Comparison of ENCODE assay signal across 9 mouse cellular contexts in genomic region chr7:16947349-16947895, GRCm38 (mm10). TPM values are rescaled to one million over a fixed set of nuclear protein-coding genes. Genes with fewer than 3 reads are reported as not detected.
DNase-seq lines count a peak whose midpoint lies in the region; ATAC-seq and TF ChIP-seq lines count a peak whose summit lies in the region.
"Had no signal": no experiment of that assay in that cellular context is flagged by ENCODE, and none has a peak within 500 bp of the region (broad histone marks: within the 10 kb centered on the region; RNA-seq: fewer than 3 reads in every experiment).

No protein-coding gene starts in this region.

- H3K9me3 ChIP-seq in lung, embryonic 15.5 days = no peaks in the 10 kb centered on the region
- no peaks in the 10 kb centered on the region for H3K9me3 ChIP-seq in forebrain, embryonic 12.5 days
- no peaks in the 10 kb centered on the region for H3K9me3 ChIP-seq in hindbrain, embryonic 15.5 days

- H3K79me2 ChIP-seq in myocyte (ENCODE audit: control insufficient read depth, insufficient read depth) = peaks cover 5% of the 10 kb centered on the region

- no peaks in the 10 kb centered on the region for H3K36me3 ChIP-seq in lung, embryonic 15.5 days
- H3K36me3 ChIP-seq in forebrain, embryonic 12.5 days (replicated peaks) = no peaks in the 10 kb centered on the region
- H3K36me3 ChIP-seq in hindbrain, embryonic 15.5 days = no peaks in the 10 kb centered on the region
- no peaks in the 10 kb centered on the region for H3K36me3 ChIP-seq in myocyte (ENCODE audit: control insufficient read depth, insufficient read depth)

- WGBS in lung, embryonic 15.5 days = 11% methylated on average over 21 of the region's 22 CpGs
- WGBS in forebrain, embryonic 12.5 days = 16% methylated on average over 21 of the region's 22 CpGs
- WGBS in hindbrain, embryonic 15.5 days = 10% methylated on average over 21 of the region's 22 CpGs

- peak overlapping the region; percentile 65 for H3K4me2 ChIP-seq in lung, embryonic 15.5 days
- H3K4me2 ChIP-seq in forebrain, embryonic 12.5 days = peak overlapping the region; percentile 69
- peak overlapping the region; percentile 90 for H3K4me2 ChIP-seq in hindbrain, embryonic 15.5 days
- H3K4me2 ChIP-seq in myocyte (ENCODE audit: low read depth) = peak overlapping the region; percentile 84

- H3K4me3 ChIP-seq in lung, embryonic 15.5 days = peak overlapping the region; percentile 31
- H3K4me3 ChIP-seq in forebrain, embryonic 12.5 days (replicated peaks) = peak overlapping the region; percentile 52
- peak overlapping the region; percentile 76 for H3K4me3 ChIP-seq in hindbrain, embryonic 15.5 days
- peak overlapping the region; percentile 20 for H3K4me3 ChIP-seq in myocyte

- H3K27me3 ChIP-seq in lung, embryonic 15.5 days = peaks cover 52% of the 10 kb centered on the region
- peaks cover 49% of the 10 kb centered on the region for H3K27me3 ChIP-seq in forebrain, embryonic 12.5 days
- no peaks in the 10 kb centered on the region for H3K27me3 ChIP-seq in hindbrain, embryonic 15.5 days
- no peaks in the 10 kb centered on the region for H3K27me3 ChIP-seq in myocyte (ENCODE audit: control insufficient read depth, insufficient read depth, insufficient read length)

- no peak overlapping the region for H3K9ac ChIP-seq in lung, embryonic 15.5 days
- H3K9ac ChIP-seq in forebrain, embryonic 12.5 days = peak overlapping the region; percentile 63
- peak overlapping the region; percentile 93 for H3K9ac ChIP-seq in hindbrain, embryonic 15.5 days

- ATAC-seq in lung, embryonic 15.5 days (ENCODE audit: borderline replicate concordance, extremely low read depth, low FRiP score, low TSS enrichment) = no peak
- ATAC-seq in forebrain, embryonic 12.5 days (ENCODE audit: low FRiP score) = no peak
- ATAC-seq in hindbrain, embryonic 15.5 days (ENCODE audit: low FRiP score, low read depth) = no peak

- TF ChIP-seq POLR2A in myocyte (IDR thresholded peaks at IDR 0.05; ENCODE audit: insufficient read length, low read depth) = peak; percentile 59

- H3ac ChIP-seq in myocyte (ENCODE audit: control insufficient read depth, insufficient read length) = peak overlapping the region; percentile 25

- no peak for DNase-seq in lung, postnatal 25 days (ENCODE audit: low spot score)
- no peak for DNase-seq in thymus, adult 18-20 months
- no peak for DNase-seq in layer of hippocampus, adult 8-10 months (ENCODE audit: low spot score in 2 of 2)
- DNase-seq in layer of hippocampus, postnatal 10 days (ENCODE audit: low spot score in 2 of 2) = no peak

- H3K27ac ChIP-seq in lung, embryonic 15.5 days = 0 out of 2 replicates have a peak overlapping the region, but pooled peaks have one; percentile 44
- H3K27ac ChIP-seq in forebrain, embryonic 12.5 days = peak overlapping the region; percentile 68
- peak overlapping the region; percentile 95 for H3K27ac ChIP-seq in hindbrain, embryonic 15.5 days (replicated peaks)

- peaks cover 66% of the 10 kb centered on the region for H3K4me1 ChIP-seq in lung, embryonic 15.5 days
- peaks cover 69% of the 10 kb centered on the region for H3K4me1 ChIP-seq in forebrain, embryonic 12.5 days
- peaks cover 86% of the 10 kb centered on the region for H3K4me1 ChIP-seq in hindbrain, embryonic 15.5 days (replicated peaks)

TF ChIP-seq in myocyte, 11 proteins besides CTCF, POLR2A, EP300 and RAD21:
- no peak for TF ChIP-seq E2F4 (IDR thresholded peaks at IDR 0.05; ENCODE audit: insufficient read depth)
- peak; percentile 53 for TF ChIP-seq POLR2AphosphoS2 (IDR thresholded peaks at IDR 0.05; ENCODE audit: insufficient read length, low read depth)

RNA-seq across cellular contexts. Expression of gene Pnmal2, which starts 2.9 kb away (rescaled TPM):
- polyA plus RNA-seq in lung, embryonic 15.5 days (2015; fragmentation: Nextera tagmentation; extraction: Ambion mirVana) = 6.2 and 6.6 TPM in 2 replicates
- polyA plus RNA-seq in forebrain, embryonic 12.5 days (2016; fragmentation: Nextera tagmentation; extraction: Ambion mirVana) = 52.6 and 53.3 TPM in 2 replicates
- 142 and 150 TPM in 2 replicates for polyA plus RNA-seq in hindbrain, embryonic 15.5 days (2015; fragmentation: Nextera tagmentation; extraction: Ambion mirVana)
- polyA plus RNA-seq in myocyte (2012; fragmentation: generic; extraction: Trizol) = 44.4 TPM
- 100 to 1,000 TPM; 311 to 360 (median 338) TPM for total RNA-seq in layer of hippocampus, adult 8-10 months (2022)
- total RNA-seq in layer of hippocampus, postnatal 10 days (2021) = 100 to 1,000 TPM; 229 to 232 TPM

RNA-seq across cellular contexts. Expression of gene Pnmal1, which starts 12.1 kb away (rescaled TPM):
- polyA plus RNA-seq in lung, embryonic 15.5 days (2015; fragmentation: Nextera tagmentation; extraction: Ambion mirVana) = 0.11 and 0.36 TPM in 2 replicates
- polyA plus RNA-seq in forebrain, embryonic 12.5 days (2016; fragmentation: Nextera tagmentation; extraction: Ambion mirVana) = 32.3 and 37.0 TPM in 2 replicates
- polyA plus RNA-seq in hindbrain, embryonic 15.5 days (2015; fragmentation: Nextera tagmentation; extraction: Ambion mirVana) = 52.6 and 57.5 TPM in 2 replicates
- polyA plus RNA-seq in myocyte (2012; fragmentation: generic; extraction: Trizol) = 0.05 TPM
- total RNA-seq in layer of hippocampus, adult 8-10 months (2022) = 100 to 1,000 TPM in 2 of 4 experiments, 10 to 100 TPM in 2; 93.0 to 128 (median 106) TPM
- 10 to 100 TPM; 59.8 to 62.2 TPM for total RNA-seq in layer of hippocampus, postnatal 10 days (2021)
- polyA plus RNA-seq: spleen, adult 2 months had no signal

RNA-seq across cellular contexts. Expression of gene Calm3, which starts 23.5 kb away (rescaled TPM):
- polyA plus RNA-seq in lung, embryonic 15.5 days (2015; fragmentation: Nextera tagmentation; extraction: Ambion mirVana) = 101 and 104 TPM in 2 replicates
- 227 and 234 TPM in 2 replicates for polyA plus RNA-seq in forebrain, embryonic 12.5 days (2016; fragmentation: Nextera tagmentation; extraction: Ambion mirVana)
- 382 and 391 TPM in 2 replicates for polyA plus RNA-seq in hindbrain, embryonic 15.5 days (2015; fragmentation: Nextera tagmentation; extraction: Ambion mirVana)
- 336 TPM for polyA plus RNA-seq in myocyte (2012; fragmentation: generic; extraction: Trizol)
- 1,000 to 10,000 TPM; 1,722 to 2,104 (median 1,900) TPM for total RNA-seq in layer of hippocampus, adult 8-10 months (2022)
- 1,000 to 10,000 TPM; 2,090 to 2,190 TPM for total RNA-seq in layer of hippocampus, postnatal 10 days (2021)

RNA-seq across cellular contexts. Expression of gene Gm42372, which starts 35.5 kb away (rescaled TPM):
- polyA plus RNA-seq in lung, embryonic 15.5 days (2015; fragmentation: Nextera tagmentation; extraction: Ambion mirVana) = 0.16 and 0.17 TPM in 2 replicates
- polyA plus RNA-seq in forebrain, embryonic 12.5 days (2016; fragmentation: Nextera tagmentation; extraction: Ambion mirVana) = 1.6 and 1.7 TPM in 2 replicates
- 5.9 and 6.0 TPM in 2 replicates for polyA plus RNA-seq in hindbrain, embryonic 15.5 days (2015; fragmentation: Nextera tagmentation; extraction: Ambion mirVana)
- not detected for polyA plus RNA-seq in myocyte (2012; fragmentation: generic; extraction: Trizol)
- total RNA-seq in layer of hippocampus, adult 8-10 months (2022) = 10 to 100 TPM; 47.3 to 63.6 (median 51.9) TPM
- total RNA-seq in layer of hippocampus, postnatal 10 days (2021) = 10 to 100 TPM; 42.9 to 44.8 TPM

RNA-seq across cellular contexts. Expression of gene Ptgir, which starts 41.1 kb away (rescaled TPM):
- 2.0 and 2.4 TPM in 2 replicates for polyA plus RNA-seq in lung, embryonic 15.5 days (2015; fragmentation: Nextera tagmentation; extraction: Ambion mirVana)
- polyA plus RNA-seq in forebrain, embryonic 12.5 days (2016; fragmentation: Nextera tagmentation; extraction: Ambion mirVana) = 0.24 and 0.51 TPM in 2 replicates
- polyA plus RNA-seq in hindbrain, embryonic 15.5 days (2015; fragmentation: Nextera tagmentation; extraction: Ambion mirVana) = 0.13 and 0.52 TPM in 2 replicates
- 2.6 TPM for polyA plus RNA-seq in myocyte (2012; fragmentation: generic; extraction: Trizol)
- total RNA-seq in layer of hippocampus, adult 8-10 months (2022) = not detected
- not detected for total RNA-seq in layer of hippocampus, postnatal 10 days (2021)

Comparison
In these comparisons a context has a peak if more than half of its experiments do, and no peak if none do; other contexts are left out.
1. H3K27ac ChIP-seq: peak in every context shown above with its lines; median percentile 95 in hindbrain, embryonic 15.5 days; 68 in forebrain, embryonic 12.5 days; 44 in lung, embryonic 15.5 days.
2. H3K4me3 ChIP-seq: peak in every context shown above with its lines; median percentile 76 in hindbrain, embryonic 15.5 days; 52 in forebrain, embryonic 12.5 days; 31 in lung, embryonic 15.5 days; 20 in myocyte.
3. RNA of gene Pnmal1, which starts 12.1 kb away (polyA plus RNA-seq): 52.6 to 57.5 TPM in hindbrain, embryonic 15.5 days and 32.3 to 37.0 TPM in forebrain, embryonic 12.5 days; 0.11 to 0.36 TPM in lung, embryonic 15.5 days and 0.05 TPM in myocyte (single experiment); every median in the first group is over 10 times any median in the second.
4. Peak in every context shown above with its lines, with median percentiles within 50 percentile points of each other: H3K4me2 ChIP-seq.